Mouse (Mus musculus) thymus, adult 2 months (tissue): Measurements from ENCODE around the gene Myh6.

Experiments
- CTCF ChIP-seq: fragments of 200-500 bp; IDR thresholded peaks from 2 replicates; pipeline ENCODE4 v1.5.1; 2012; ENCODE audit warnings: mild to moderate bottlenecking, control low read depth, low read length, moderate library complexity, borderline replicate concordance; ENCODE audit not compliant: control insufficient read depth, poor library complexity, insufficient read depth; ENCODE audit errors: extremely low read depth
- POLR2A ChIP-seq: fragments of 200-500 bp; IDR thresholded peaks from 2 replicates; pipeline ENCODE4 v1.6.1; 2012; ENCODE audit warnings: mild to moderate bottlenecking, low read length, control low read depth, moderate library complexity; ENCODE audit not compliant: control insufficient read depth, poor library complexity, insufficient read depth; ENCODE audit errors: extremely low read depth

DNA sequence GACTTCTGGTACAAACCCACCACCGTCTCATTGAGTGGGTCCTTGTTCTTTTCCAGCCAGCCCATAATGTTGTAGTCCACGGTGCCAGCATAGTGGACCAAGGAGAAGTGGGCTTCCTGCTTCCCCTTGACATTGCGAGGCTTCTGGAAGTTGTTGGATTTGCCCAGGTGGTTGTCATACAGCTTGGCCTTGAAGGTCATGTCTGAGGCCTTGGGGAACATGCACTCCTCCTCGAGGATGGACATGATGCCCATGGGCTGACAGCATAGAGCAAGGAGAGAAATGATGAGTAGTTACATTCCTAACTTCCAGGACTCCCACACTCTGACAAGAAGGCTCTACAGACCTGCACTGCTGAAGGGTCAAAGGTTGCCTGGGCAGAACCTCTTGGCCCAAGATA is 8.2 kb downstream of the Myh6 start:
- TF ChIP-seq CTCF (no peak), POLR2A (no peak)
